Comparison of ENCODE assay signal across 16 mouse cellular contexts in genomic region chr7:66303922-66304660, GRCm38 (mm10).
DNase-seq lines count a peak whose midpoint lies in the region; ATAC-seq and TF ChIP-seq lines count a peak whose summit lies in the region.
"Had no signal": no experiment of that assay in that cellular context is flagged by ENCODE, and none has a peak within 500 bp of the region (broad histone marks: within the 10 kb centered on the region; RNA-seq: fewer than 3 reads in every experiment).

No protein-coding gene starts in this region.

- no peak overlapping the region for H3K4me2 ChIP-seq in liver, postnatal 0 days (ENCODE audit: low read depth, low read length)
- no peak overlapping the region for H3K4me2 ChIP-seq in liver, embryonic 11.5 days
- H3K4me2 ChIP-seq in forebrain, postnatal 0 days (ENCODE audit: low read depth), result no peak overlapping the region
- H3K4me2 ChIP-seq: embryonic facial prominence, embryonic 15.5 days; forebrain, embryonic 13.5 days; limb, embryonic 13.5 days had no signal

- no peaks in the 10 kb centered on the region for H3K9me3 ChIP-seq in liver, postnatal 0 days (ENCODE audit: low read length)
- H3K9me3 ChIP-seq in liver, embryonic 11.5 days (ENCODE audit: control insufficient read depth, low read length), result no peaks in the 10 kb centered on the region
- H3K9me3 ChIP-seq in forebrain, postnatal 0 days (ENCODE audit: low read length), result no peaks in the 10 kb centered on the region
- H3K9me3 ChIP-seq: embryonic facial prominence, embryonic 15.5 days; forebrain, embryonic 13.5 days; heart, embryonic 10.5 days; limb, embryonic 13.5 days had no signal

- no peak for TF ChIP-seq EP300 in liver, postnatal 0 days (IDR thresholded peaks at IDR 0.05; ENCODE audit: low read depth)

- DNase-seq in liver, postnatal 0 days, result no peak
- no peak for DNase-seq in liver, embryonic 11.5 days (ENCODE audit: low spot score)
- peak; percentile 30 to 38 for DNase-seq in spleen, postnatal 36 days (ENCODE audit: low spot score in 2 of 2)
- DNase-seq in spleen, postnatal 10 days (ENCODE audit: low spot score in 2 of 2), result no peak
- no peak for DNase-seq in cerebellum, postnatal 10 days
- DNase-seq in forebrain, postnatal 0 days, result no peak
- DNase-seq: cerebellum, adult 11-12 months; gastrocnemius, adult 2 months; heart, postnatal 4 days; kidney, adult 8-10 months; thymus, postnatal 25 days had no signal

- no peak overlapping the region for H3K9ac ChIP-seq in liver, postnatal 0 days (replicated peaks)
- no peak overlapping the region for H3K9ac ChIP-seq in liver, embryonic 11.5 days (ENCODE audit: low read depth, low read length)
- no peak overlapping the region for H3K9ac ChIP-seq in forebrain, postnatal 0 days
- H3K9ac ChIP-seq: embryonic facial prominence, embryonic 15.5 days; forebrain, embryonic 13.5 days; limb, embryonic 13.5 days had no signal

- TF ChIP-seq CTCF in liver, postnatal 0 days (IDR thresholded peaks at IDR 0.05; ENCODE audit: low read depth), result no peak
- TF ChIP-seq CTCF in forebrain, postnatal 0 days (IDR thresholded peaks at IDR 0.05; ENCODE audit: low read depth), result no peak

- no peak overlapping the region for H3K4me3 ChIP-seq in liver, postnatal 0 days (ENCODE audit: low read depth, low read length)
- no peak overlapping the region for H3K4me3 ChIP-seq in liver, embryonic 11.5 days (ENCODE audit: low read depth, low read length)
- H3K4me3 ChIP-seq in forebrain, postnatal 0 days (ENCODE audit: low read depth, low read length), result no peak overlapping the region
- H3K4me3 ChIP-seq: embryonic facial prominence, embryonic 15.5 days; forebrain, embryonic 13.5 days; gastrocnemius, adult 2 months; heart, embryonic 10.5 days; limb, embryonic 13.5 days had no signal

- no peaks in the 10 kb centered on the region for H3K27me3 ChIP-seq in liver, postnatal 0 days (ENCODE audit: insufficient read depth, low read length)
- no peaks in the 10 kb centered on the region for H3K27me3 ChIP-seq in liver, embryonic 11.5 days (replicated peaks; ENCODE audit: control insufficient read depth, insufficient read depth, low read length)
- H3K27me3 ChIP-seq in forebrain, postnatal 0 days (ENCODE audit: insufficient read depth, low read length), result no peaks in the 10 kb centered on the region
- H3K27me3 ChIP-seq: embryonic facial prominence, embryonic 15.5 days; limb, embryonic 13.5 days had no signal

- 0 out of 2 replicates have a peak, but pooled peaks have one; percentile 17 for ATAC-seq in liver, postnatal 0 days
- no peak for ATAC-seq in liver, embryonic 11.5 days (replicated peaks; ENCODE audit: low FRiP score)
- peak; percentile 85 for ATAC-seq in megakaryocyte, adult 5-6 weeks (ENCODE audit: poor library complexity, severe bottlenecking)
- ATAC-seq in forebrain, postnatal 0 days, result no peak
- ATAC-seq: forebrain, embryonic 13.5 days had no signal

- no peak overlapping the region for H3K27ac ChIP-seq in liver, postnatal 0 days (ENCODE audit: low read depth)
- H3K27ac ChIP-seq in liver, embryonic 11.5 days (ENCODE audit: low read depth, low read length), result no peak overlapping the region
- no peak overlapping the region for H3K27ac ChIP-seq in forebrain, postnatal 0 days (ENCODE audit: low read depth, low read length)
- H3K27ac ChIP-seq: embryonic facial prominence, embryonic 15.5 days; forebrain, embryonic 13.5 days; gastrocnemius, adult 2 months; heart, embryonic 10.5 days; limb, embryonic 13.5 days had no signal

- peaks cover 10% of the 10 kb centered on the region for H3K4me1 ChIP-seq in liver, postnatal 0 days (ENCODE audit: insufficient read depth)
- peaks cover 10% of the 10 kb centered on the region for H3K4me1 ChIP-seq in liver, embryonic 11.5 days (replicated peaks; ENCODE audit: control insufficient read depth, insufficient read depth, low read length)
- no peaks in the 10 kb centered on the region for H3K4me1 ChIP-seq in forebrain, postnatal 0 days (ENCODE audit: insufficient read depth)
- H3K4me1 ChIP-seq: forebrain, embryonic 13.5 days had no signal

- WGBS in liver, postnatal 0 days (ENCODE audit: insufficient replicate concordance), result 70% methylated on average over 14 of the region's 14 CpGs
- 68% methylated on average over 14 of the region's 14 CpGs for WGBS in liver, embryonic 11.5 days
- 92% methylated on average over 14 of the region's 14 CpGs for WGBS in forebrain, postnatal 0 days

- peaks cover 24% of the 10 kb centered on the region for H3K36me3 ChIP-seq in liver, postnatal 0 days (replicated peaks; ENCODE audit: insufficient read depth, low read length)
- no peaks in the 10 kb centered on the region for H3K36me3 ChIP-seq in liver, embryonic 11.5 days (ENCODE audit: control insufficient read depth, insufficient read depth, low read length)
- H3K36me3 ChIP-seq in forebrain, postnatal 0 days (ENCODE audit: insufficient read depth), result no peaks in the 10 kb centered on the region

Comparison
In these comparisons a context has a peak if more than half of its experiments do, and no peak if none do; other contexts are left out.
1. ATAC-seq: peak in liver, postnatal 0 days (single experiment) and megakaryocyte, adult 5-6 weeks (single experiment); none in liver, embryonic 11.5 days (single experiment) and forebrain, postnatal 0 days (single experiment).
2. DNase-seq: peak in spleen, postnatal 36 days (2 of 2); none in liver, postnatal 0 days (single experiment), liver, embryonic 11.5 days (single experiment), spleen, postnatal 10 days (0 of 2), cerebellum, postnatal 10 days (0 of 2) and forebrain, postnatal 0 days (single experiment).